Mouse (Mus musculus) left cerebral cortex, adult 8-10 months (tissue): ENCODE results near the gene Rnf13. TPM values are rescaled to one million over a fixed set of nuclear protein-coding genes. Genes with fewer than 3 reads are reported as not detected.
"Not testable (repeated sequence)": the region's sequence is repeated elsewhere in the genome, so short reads cannot be mapped to it uniquely, and the experiment has no call there.

ENCODE experiments used
- DNase-seq, 2 experiments: peaks; one replicate each; pipeline ENCODE4 v3.0.0; 2022; ENCODE audit warnings: low spot score in 2 of 2
- total RNA-seq, 4 experiments: library from RNA; stranded (reverse); gene quantifications; 2 replicates each; pipeline ENCODE4 v1.2.4; 2022

Rnf13 gene
- 100 to 1,000 TPM; 106 to 128 (median 110) TPM for total RNA-seq

DNA sequence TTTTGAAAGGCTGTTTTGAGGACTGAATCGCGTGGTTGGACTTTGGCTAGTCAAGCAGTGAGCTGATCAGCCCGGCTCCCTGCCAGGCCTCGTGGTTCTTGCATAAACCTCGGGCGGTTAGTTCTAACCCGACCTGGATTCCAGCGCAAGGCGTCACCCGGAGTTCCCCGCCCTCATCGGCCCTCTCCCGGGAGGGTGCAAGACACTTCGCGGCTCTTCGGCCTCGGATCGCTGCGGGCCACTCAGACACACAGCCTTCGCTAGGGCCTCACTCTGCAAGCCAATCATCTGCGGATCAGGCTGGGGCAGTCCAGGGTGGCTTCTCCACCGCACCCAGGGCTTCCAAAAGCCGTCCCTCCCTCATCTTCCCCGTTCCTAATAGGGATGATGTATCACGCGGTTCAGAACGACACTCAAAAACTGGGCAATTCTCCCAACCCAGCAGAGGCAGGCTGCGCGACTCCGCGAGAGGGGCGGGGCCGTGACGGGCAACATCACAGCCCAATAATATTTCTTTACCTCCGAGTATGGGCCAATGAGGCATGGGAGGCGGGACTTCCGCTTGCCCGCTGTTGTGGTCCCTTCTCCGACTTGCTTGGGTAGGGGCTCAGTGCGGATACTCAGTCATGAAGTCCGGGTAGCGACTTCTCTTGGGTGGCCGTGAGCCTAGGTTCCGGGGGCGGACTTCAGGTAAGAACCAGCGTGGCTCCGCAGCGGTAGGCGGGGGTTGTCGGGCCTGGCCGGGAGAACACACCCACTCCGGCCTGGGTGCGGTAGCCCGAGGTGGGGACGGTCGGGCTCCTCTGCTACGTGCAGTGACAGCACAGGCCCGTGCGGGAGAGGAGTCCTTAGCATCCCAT, at the start of gene Rnf13:
Rnf13 (plus strand) TSS at position 552 of the 860 bp plus-strand sequence.
- DNase-seq: peak; percentile 95 to 97

- DNase-seq: no peak
These were observed 44.1 kb upstream of the Rnf13 start for GRCm38 (mm10) chr3:57691772-57692171.

DNA sequence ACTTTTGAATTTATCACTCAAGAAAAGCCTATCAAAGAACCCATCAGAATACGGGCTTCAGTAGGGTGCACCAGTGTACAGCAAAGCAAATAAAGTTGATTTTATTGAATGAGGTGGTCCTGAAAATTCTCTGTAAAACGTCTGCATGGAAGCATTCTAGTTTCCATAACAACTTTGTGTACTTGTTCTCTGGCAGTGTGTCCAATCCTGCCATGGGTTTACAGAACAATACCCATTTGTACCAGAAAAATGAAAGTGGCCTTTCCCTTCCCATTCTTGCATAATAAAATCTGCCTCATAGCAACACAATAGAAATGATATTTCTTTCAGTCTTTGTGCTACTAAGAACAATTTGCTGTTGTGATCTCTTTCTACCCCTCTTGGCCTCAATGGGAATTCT, 43.1 kb upstream of the Rnf13 start, which contains the start of gene Ankub1:
Ankub1 (minus strand) TSS at position 81 of the 400 bp plus-strand sequence.
- DNase-seq: no peak

DNA sequence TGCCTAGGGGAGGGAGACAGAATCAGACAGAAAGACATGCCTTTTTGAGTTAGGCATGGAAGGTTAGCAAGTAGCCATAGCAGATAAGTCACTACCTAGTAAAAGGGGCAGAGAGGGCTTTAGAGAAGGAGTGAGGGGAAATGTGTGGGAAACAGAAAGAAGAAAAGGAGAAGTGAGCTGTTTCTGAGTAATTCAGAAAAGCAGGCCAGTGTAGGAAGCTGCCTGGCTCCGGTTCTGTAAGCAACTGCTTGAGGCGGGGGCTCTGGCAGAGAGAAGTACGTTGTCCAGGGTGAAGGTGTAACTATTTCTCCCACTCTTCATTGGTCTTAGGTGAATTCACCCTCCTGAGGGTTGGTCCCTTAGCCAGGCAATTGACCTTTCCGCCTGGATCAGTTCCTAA, 39.6 kb upstream of the Rnf13 start:
- no peak for DNase-seq

- DNase-seq: no peak
These were observed 39.1 kb upstream of the Rnf13 start for GRCm38 (mm10) chr3:57696779-57697178.

DNA sequence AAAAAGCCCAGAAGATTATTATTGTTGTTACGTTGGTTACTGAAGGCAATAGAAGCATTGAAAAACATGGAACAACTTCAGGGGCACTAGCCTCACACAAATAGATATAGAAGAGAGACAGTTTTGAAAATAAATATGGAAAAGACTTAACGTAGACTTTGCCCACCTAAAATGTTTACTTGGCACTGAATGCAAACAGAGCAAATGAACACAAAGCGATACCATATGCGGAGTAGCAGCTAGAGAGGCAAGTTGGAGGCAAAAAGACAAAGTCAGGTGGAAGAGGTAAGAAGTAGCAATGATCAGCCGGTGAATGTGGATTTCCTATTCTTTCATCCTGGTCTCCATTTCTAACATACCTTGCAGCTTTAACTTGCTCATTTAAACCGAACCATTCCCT, 21.7 kb upstream of the Rnf13 start:
- no peak for DNase-seq

DNA sequence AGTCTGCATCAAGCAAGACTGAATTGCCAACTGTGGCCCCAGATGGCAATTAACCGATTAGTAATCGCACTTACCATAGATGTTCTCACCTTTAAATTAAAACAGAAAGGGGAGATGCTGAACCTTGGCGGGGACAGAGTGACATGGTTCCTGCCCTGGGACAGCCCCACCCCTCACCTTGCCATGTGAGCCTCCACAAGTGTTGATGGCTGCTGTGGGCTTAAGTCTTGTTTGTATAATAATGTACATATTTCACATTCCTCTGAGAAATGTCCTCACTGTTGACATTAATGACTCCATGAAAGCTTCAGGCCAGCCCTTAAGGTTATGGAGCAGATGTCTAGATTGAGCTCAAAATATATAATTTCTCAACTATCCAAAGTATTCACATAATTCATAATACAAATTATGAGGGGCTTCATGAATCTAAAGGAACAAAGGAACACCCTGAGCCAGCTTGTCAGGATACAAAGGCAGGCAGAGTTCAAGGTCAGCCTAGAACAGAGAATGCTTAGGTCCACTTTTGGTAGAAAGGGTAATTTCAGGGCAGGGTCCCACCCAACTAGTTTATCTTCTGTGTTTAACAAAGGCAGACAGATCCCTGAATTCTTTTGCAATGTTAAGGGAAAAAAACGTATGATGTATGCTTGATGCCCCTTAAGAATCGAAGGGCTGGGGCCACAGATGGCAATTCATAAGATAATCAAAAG, 3.5 kb upstream of the Rnf13 start:
- no peak for DNase-seq

GRCm38 (mm10) chr3:57736419-57737095, 695 bp downstream of the Rnf13 start:
- DNase-seq: no peak

DNA sequence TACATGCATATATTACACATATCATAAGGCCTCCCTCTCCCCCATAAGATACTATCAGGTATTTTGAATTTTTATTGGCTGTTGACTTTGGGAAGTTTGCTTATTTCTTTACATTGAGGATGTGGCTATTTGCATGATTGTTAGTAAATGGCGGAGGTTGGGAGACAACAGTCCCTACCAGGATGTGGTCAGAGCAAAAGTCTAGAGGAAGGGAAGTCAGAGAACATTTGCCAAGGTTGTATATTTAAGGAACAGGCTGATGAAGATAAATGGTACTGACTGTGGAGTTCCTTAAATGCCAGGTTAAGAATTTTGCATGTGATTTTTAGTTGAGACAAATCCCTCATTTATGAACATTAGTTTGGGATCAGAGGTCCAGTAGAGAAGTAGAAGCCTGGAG, 4.0 kb downstream of the Rnf13 start:
- no peak for DNase-seq

- DNase-seq: no peak
These were observed 12.9 kb downstream of the Rnf13 start for GRCm38 (mm10) chr3:57748576-57749267.

DNA sequence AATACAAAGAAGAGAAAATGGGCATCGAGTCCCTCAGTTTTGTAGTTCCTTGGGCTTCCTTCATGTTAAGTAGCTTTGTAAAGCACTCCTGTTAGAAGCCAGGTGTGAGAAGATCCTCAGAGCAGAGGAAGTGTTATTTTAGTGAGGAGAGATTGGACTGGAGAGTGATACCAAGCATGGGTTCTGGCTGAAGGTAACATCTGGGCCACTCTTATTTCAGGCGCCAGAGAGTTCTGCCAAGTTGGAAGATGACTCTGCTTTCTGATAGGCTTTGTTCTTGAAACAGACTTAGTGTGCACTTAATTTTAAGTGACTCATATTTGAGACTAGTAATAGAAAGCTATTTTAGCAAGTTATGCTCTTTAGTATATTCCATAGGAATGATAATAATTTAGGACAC, 41.1 kb downstream of the Rnf13 start:
- DNase-seq: peak in 1 of 2 experiments; percentile 18

- no peak for DNase-seq
These were observed 52.6 kb downstream of the Rnf13 start for GRCm38 (mm10) chr3:57788472-57788871.

GRCm38 (mm10) chr3:57789005-57789962, 53.4 kb downstream of the Rnf13 start:
- DNase-seq: no peak

DNA sequence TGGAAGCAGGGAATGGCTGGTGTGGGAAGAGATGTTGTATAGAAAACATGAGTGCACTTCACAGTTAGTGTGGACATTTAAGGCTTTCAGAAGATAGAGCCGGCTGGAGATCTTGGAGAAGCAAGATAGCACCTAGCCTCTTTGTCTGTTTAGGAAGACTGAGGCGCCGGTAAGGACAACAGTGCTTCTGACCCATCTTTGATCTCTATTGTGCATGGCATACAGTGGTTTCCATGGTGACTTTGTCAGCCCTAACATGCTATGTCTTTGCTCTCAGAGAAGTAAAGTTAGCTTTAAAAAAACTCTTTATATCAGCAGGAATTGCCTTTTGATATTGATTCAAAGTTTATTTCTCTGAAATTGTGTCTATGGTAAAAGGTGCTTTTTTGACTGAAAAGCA, 55.2 kb downstream of the Rnf13 start:
- no peak for DNase-seq

DNA sequence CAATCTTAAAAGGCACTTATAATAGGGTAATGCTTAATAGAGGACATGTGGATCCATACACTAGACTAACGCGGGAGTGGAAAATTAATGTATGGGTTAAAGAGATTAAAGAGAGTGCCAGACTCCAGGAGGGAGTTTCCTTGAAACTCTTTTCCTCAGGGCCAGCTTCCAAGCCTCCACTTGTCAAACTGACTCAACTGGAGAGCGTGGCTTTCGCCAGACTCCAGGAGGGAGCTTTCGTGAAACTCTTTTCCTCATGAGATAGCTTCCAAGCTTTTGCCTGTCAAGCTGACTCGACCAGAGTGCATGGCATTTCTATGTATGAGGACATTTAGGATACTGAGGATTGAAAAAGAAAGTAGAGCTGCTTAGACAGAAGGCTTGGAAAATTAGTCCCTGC, 59.2 kb downstream of the Rnf13 start:
- not testable (repeated sequence) for DNase-seq

GRCm38 (mm10) chr3:57815447-57815846, 79.6 kb downstream of the Rnf13 start:
- DNase-seq: no peak

DNA sequence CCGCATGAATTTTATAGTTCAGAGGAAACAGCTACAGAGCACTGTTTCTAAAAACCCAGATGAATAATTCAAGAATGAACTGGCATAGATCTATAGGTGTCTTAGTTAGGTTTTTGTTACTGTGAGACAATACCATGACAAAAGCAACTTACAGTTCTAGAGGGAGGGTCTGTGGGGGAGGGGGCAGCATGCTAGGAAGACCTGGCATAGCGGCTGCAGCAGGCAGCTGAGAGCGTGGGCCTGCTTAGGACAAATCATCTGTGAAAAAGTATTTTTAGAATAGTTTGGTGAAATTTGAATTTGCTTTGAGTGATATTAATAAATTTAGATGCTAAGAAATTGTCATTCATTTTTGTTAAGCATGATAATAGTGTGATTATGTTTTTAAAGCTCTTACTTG, 90.0 kb downstream of the Rnf13 start:
- no peak for DNase-seq

DNA sequence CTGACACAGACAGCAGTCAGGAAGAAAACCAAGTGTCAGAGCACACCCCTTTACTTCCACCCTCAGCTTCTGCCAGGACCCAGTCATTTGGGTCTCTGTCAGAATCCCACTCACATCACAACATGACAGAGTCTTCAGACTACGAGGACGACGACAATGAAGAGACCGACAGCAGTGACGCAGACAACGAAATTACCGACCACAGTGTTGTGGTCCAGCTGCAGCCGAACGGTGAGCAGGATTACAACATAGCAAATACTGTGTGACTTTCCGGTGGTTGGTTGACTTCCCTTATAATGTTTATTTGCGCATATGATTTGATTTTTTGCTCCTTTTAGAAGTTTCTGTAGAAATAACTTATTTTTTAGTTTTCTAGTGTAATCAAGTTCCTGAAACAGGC, 97.7 kb downstream of the Rnf13 start:
- DNase-seq: no peak

- DNase-seq: no peak
These were observed 101.0 kb downstream of the Rnf13 start for GRCm38 (mm10) chr3:57836911-57837310.

- DNase-seq: no peak
These were observed 107.9 kb downstream of the Rnf13 start for GRCm38 (mm10) chr3:57843775-57844174.
